8 mouse cellular contexts compared by ENCODE assay signal in the genomic region with DNA sequence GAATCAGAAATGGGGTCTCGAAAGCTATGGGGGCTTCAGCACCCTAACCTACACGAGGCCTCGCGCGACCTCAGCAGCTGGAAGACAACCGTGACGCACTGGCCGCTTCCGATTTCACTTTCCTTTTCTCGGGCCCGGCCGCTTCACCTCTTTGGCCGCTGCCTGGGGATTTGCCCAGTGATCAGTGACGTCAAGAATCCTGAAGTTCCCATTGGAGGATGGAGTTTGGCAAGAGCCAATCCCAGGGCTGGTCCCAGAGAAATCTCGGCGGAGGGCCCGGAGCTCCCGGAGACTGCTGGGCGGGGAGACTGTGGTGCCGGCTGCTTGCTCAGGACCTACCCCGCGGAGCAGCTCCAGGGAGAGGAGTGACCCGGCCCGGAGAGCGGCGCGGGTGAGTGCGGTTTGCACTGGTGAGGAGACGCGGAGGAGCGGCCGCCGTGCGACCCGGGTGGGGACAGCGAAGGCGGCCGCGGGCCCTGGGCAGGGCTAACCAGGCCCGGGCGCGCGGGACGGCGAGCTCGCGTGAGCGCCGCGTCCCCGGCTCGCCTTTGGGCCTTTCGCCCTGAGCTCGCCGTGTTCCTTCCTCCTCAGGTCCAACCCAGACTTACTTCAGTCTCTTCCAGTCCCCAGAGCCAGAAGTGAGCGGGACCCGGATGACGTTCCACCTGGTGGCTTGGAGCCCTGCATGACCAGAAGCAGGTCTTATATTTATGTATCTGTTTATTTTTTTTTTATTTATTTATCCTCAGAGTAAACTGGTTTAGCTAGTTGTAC. TPM values are rescaled to one million over a fixed set of nuclear protein-coding genes. Genes with fewer than 3 reads are reported as not detected.
A peak's percentile ranks its signal among the peaks of the same experiment; 100 is the strongest.
DNase-seq lines count a peak whose midpoint lies in the region; ATAC-seq and TF ChIP-seq lines count a peak whose summit lies in the region.

A gene (plus strand): TSS at position 261 of the 774 bp plus-strand sequence.

- peak; percentile 24 to 50; a peak in 1 of 4 replicates for TF ChIP-seq POLR2A in MEL (IDR thresholded peaks at IDR 0.05; ENCODE audit: control insufficient read depth in 1 of 2, insufficient read depth in 1 of 2, low read depth in 1 of 2, low read length in 2 of 2, poor library complexity in 1 of 2)
- peak; percentile 60; the same call in 1 of the 2 replicates for TF ChIP-seq POLR2A in cerebellum, adult 2 months (IDR thresholded peaks at IDR 0.05; ENCODE audit: borderline replicate concordance, insufficient read depth, low read length)

- H3K4me1 ChIP-seq in MEL (ENCODE audit: control insufficient read depth in 1 of 2, insufficient read depth in 2 of 2, low read length in 2 of 2): peaks cover 6 to 10% of the 10 kb centered on the region in 2 experiments; a peak in 3 of 4 replicates
- H3K4me1 ChIP-seq in cerebellum, adult 2 months (ENCODE audit: control insufficient read depth, insufficient read depth, low read length): peaks cover 7% of the 10 kb centered on the region
- H3K4me1 ChIP-seq in forebrain, postnatal 0 days (ENCODE audit: insufficient read depth): peaks cover 7% of the 10 kb centered on the region; the same call in 1 of the 2 replicates
- H3K4me1 ChIP-seq in lung, embryonic 15.5 days: peaks cover 20% of the 10 kb centered on the region

- WGBS in cerebellum, adult 2 months: under 1% methylated on average over 58 of the region's 58 CpGs
- under 1% methylated on average over 50 of the region's 58 CpGs for WGBS in forebrain, postnatal 0 days
- WGBS in lung, embryonic 15.5 days: under 1% methylated on average over 50 of the region's 58 CpGs

- H3K27ac ChIP-seq in MEL (ENCODE audit: control insufficient read depth, low read depth, low read length): no peak within 1 kb of the TSS
- peak within 1 kb of the TSS; percentile 74 for H3K27ac ChIP-seq in cerebellum, adult 2 months (ENCODE audit: insufficient read depth, low read length)
- H3K27ac ChIP-seq in forebrain, postnatal 0 days (ENCODE audit: low read depth, low read length): peak within 1 kb of the TSS; percentile 90
- H3K27ac ChIP-seq in lung, embryonic 15.5 days: peak within 1 kb of the TSS; percentile 98

- H3K4me3 ChIP-seq in MEL (ENCODE audit: control insufficient read depth in 1 of 2, insufficient read depth in 1 of 2, low read depth in 2 of 2, low read length in 2 of 2): peak within 1 kb of the TSS; percentile 87 to 90
- H3K4me3 ChIP-seq in cerebellum, adult 2 months (replicated peaks; ENCODE audit: insufficient read depth, low read depth, low read length): peak within 1 kb of the TSS; percentile 89
- peak within 1 kb of the TSS; percentile 93 for H3K4me3 ChIP-seq in forebrain, postnatal 0 days (ENCODE audit: low read depth, low read length)
- peak within 1 kb of the TSS; percentile 87 for H3K4me3 ChIP-seq in lung, embryonic 15.5 days

- peak within 1 kb of the TSS; percentile 65 for H3K9ac ChIP-seq in MEL (ENCODE audit: control insufficient read depth, low read depth, low read length, poor library complexity, severe bottlenecking)
- H3K9ac ChIP-seq in forebrain, postnatal 0 days: peak within 1 kb of the TSS; percentile 84
- peak within 1 kb of the TSS; percentile 89 for H3K9ac ChIP-seq in lung, embryonic 15.5 days

- TF ChIP-seq EP300 in MEL (IDR thresholded peaks at IDR 0.05; ENCODE audit: low read depth in 1 of 2, low read length in 2 of 2): no peak

- no peaks in the 10 kb centered on the region for H3K9me3 ChIP-seq in MEL (replicated peaks; ENCODE audit: insufficient read depth, low read length)
- H3K9me3 ChIP-seq in forebrain, postnatal 0 days (ENCODE audit: low read length): no peaks in the 10 kb centered on the region
- H3K9me3 ChIP-seq in lung, embryonic 15.5 days: no peaks in the 10 kb centered on the region

- H3K4me2 ChIP-seq in forebrain, postnatal 0 days (ENCODE audit: low read depth): peak within 1 kb of the TSS; percentile 66
- H3K4me2 ChIP-seq in lung, embryonic 15.5 days: peak within 1 kb of the TSS; percentile 79

- H3K36me3 ChIP-seq in MEL (ENCODE audit: control insufficient read depth in 1 of 2, insufficient read depth in 2 of 2, low read length in 2 of 2): peaks cover 0 to 3% of the 10 kb centered on the region in 2 experiments; a peak in 2 of 4 replicates
- H3K36me3 ChIP-seq in forebrain, postnatal 0 days (ENCODE audit: insufficient read depth): no peaks in the 10 kb centered on the region
- 0 out of 2 replicates have a peak, but pooled peaks cover 2% of the 10 kb centered on the region for H3K36me3 ChIP-seq in lung, embryonic 15.5 days

- peak; percentile 97 for DNase-seq in MEL (ENCODE audit: low read depth, low spot score)
- DNase-seq in cerebellum, adult 2 months: peak; percentile 98 to 99
- DNase-seq in forebrain, postnatal 0 days: peak; percentile 96
- peak; percentile 99 for DNase-seq in heart, postnatal 4 days
- peak; percentile 96 to 97 for DNase-seq in layer of hippocampus, adult 8-10 months (ENCODE audit: low spot score in 2 of 2)
- peak; percentile 96 for DNase-seq in ovary, adult 18-20 months (ENCODE audit: low spot score)
- peak; percentile 93 for DNase-seq in thymus, postnatal 0 days (ENCODE audit: low spot score)

- TF ChIP-seq RAD21 in MEL (IDR thresholded peaks at IDR 0.05; ENCODE audit: low read depth, low read length): no peak

- TF ChIP-seq CTCF in MEL (IDR thresholded peaks at IDR 0.05 in 2 of 3, conservative IDR thresholded peaks at IDR 0.05 in 1 of 3; ENCODE audit: control insufficient read depth in 1 of 3, insufficient read depth in 1 of 3, low read depth in 2 of 3, low read length in 3 of 3, poor library complexity in 1 of 3, severe bottlenecking in 1 of 3): no peak
- no peak for TF ChIP-seq CTCF in cerebellum, adult 2 months (IDR thresholded peaks at IDR 0.05; ENCODE audit: borderline replicate concordance, insufficient read depth, low read depth, low read length)
- no peak for TF ChIP-seq CTCF in forebrain, postnatal 0 days (IDR thresholded peaks at IDR 0.05; ENCODE audit: low read depth)

- ATAC-seq in forebrain, postnatal 0 days: peak; percentile 99
- ATAC-seq in lung, embryonic 15.5 days (ENCODE audit: borderline replicate concordance, extremely low read depth, low FRiP score, low TSS enrichment): peak; percentile 98

- peaks cover 2 to 9% of the 10 kb centered on the region in 2 experiments for H3K27me3 ChIP-seq in MEL (ENCODE audit: control insufficient read depth in 1 of 2, insufficient read depth in 2 of 2, low read length in 2 of 2)
- no peaks in the 10 kb centered on the region for H3K27me3 ChIP-seq in cerebellum, adult 2 months (ENCODE audit: control insufficient read depth, insufficient read depth, low read length)
- no peaks in the 10 kb centered on the region for H3K27me3 ChIP-seq in forebrain, postnatal 0 days (ENCODE audit: insufficient read depth, low read length)
- no peaks in the 10 kb centered on the region for H3K27me3 ChIP-seq in lung, embryonic 15.5 days

- H3K79me2 ChIP-seq in MEL (ENCODE audit: control insufficient read depth, insufficient read depth, low read length, poor library complexity): no peaks in the 10 kb centered on the region

TF ChIP-seq in MEL, 35 proteins besides CTCF, POLR2A, EP300 and RAD21 (continues in another document):
- TF ChIP-seq POLR2AphosphoS2 (IDR thresholded peaks at IDR 0.05; ENCODE audit: low read length) (no peak), NELFE (IDR thresholded peaks at IDR 0.05; ENCODE audit: low read depth, low read length) (no peak; the same call in none of the 2 replicates), CHD2 (IDR thresholded peaks at IDR 0.05; ENCODE audit: low read length) (peak; percentile 94), USF1 (IDR thresholded peaks at IDR 0.05; ENCODE audit: low read depth, low read length) (no peak), RCOR1 (IDR thresholded peaks at IDR 0.05; ENCODE audit: low read depth, low read length) (peak; percentile 72), TAL1 (IDR thresholded peaks at IDR 0.05; ENCODE audit: low read length) (no peak), ETS1 (IDR thresholded peaks at IDR 0.05; ENCODE audit: low read depth, low read length) (peak; percentile 93), MXI1 (IDR thresholded peaks at IDR 0.05; ENCODE audit: low read depth, low read length) (peak; percentile 28; the same call in 1 of the 2 replicates), MEF2A (IDR thresholded peaks at IDR 0.05; ENCODE audit: extremely low read depth, insufficient replicate concordance, low read depth, low read length, poor library complexity, severe bottlenecking) (no peak), MAZ (IDR thresholded peaks at IDR 0.05; ENCODE audit: low read depth, low read length) (0 out of 2 replicates have a peak, but pooled peaks have one; percentile 23), TBP (IDR thresholded peaks at IDR 0.05; ENCODE audit: low read depth, low read length) (no peak), ZNF384 (IDR thresholded peaks at IDR 0.05; ENCODE audit: low read depth, low read length) (no peak), ZC3H11A (IDR thresholded peaks at IDR 0.05; ENCODE audit: low read depth, low read length) (no peak), ELF1 (IDR thresholded peaks at IDR 0.05; ENCODE audit: low read depth, low read length) (0 out of 2 replicates have a peak, but pooled peaks have one; percentile 34), E2F4 (IDR thresholded peaks at IDR 0.05; ENCODE audit: borderline replicate concordance, low read depth, low read length) (no peak), SIN3A (IDR thresholded peaks at IDR 0.05; ENCODE audit: low read length) (peak; percentile 49; the same call in 1 of the 2 replicates), UBTF (IDR thresholded peaks at IDR 0.05; ENCODE audit: borderline replicate concordance, insufficient read depth, low read depth, low read length) (peak; percentile 88; the same call in 1 of the 2 replicates), ZKSCAN1 (IDR thresholded peaks at IDR 0.05; ENCODE audit: low read depth, low read length) (no peak), MYC (IDR thresholded peaks at IDR 0.05; ENCODE audit: low read depth, low read length) (no peak), BHLHE40 (IDR thresholded peaks at IDR 0.05; ENCODE audit: borderline replicate concordance, low read depth, low read length) (peak; percentile 40; the same call in 1 of the 2 replicates), HCFC1 (IDR thresholded peaks at IDR 0.05; ENCODE audit: low read depth, low read length) (peak; percentile 76)

RNA-seq across cellular contexts. Expression of the gene that starts here (rescaled TPM):
- total RNA-seq in MEL (2012; rRNA removed): 4.9 and 5.6 TPM in 2 replicates
- 10 to 100 TPM in 1 of 2 experiments, not detected in 1; 12.4 TPM for polyA plus RNA-seq in MEL (2012; ENCODE audit: insufficient read depth in 1 of 2, insufficient read length in 2 of 2, low read depth in 1 of 2, low replicate concordance in 2 of 2, missing spikeins in 1 of 2)
- 29.4 and 29.9 TPM in 2 replicates for polyA plus RNA-seq in cerebellum, adult 2 months (2012; rRNA removed)
- 19.3 and 30.6 TPM in 2 replicates for total RNA-seq in forebrain, postnatal 0 days (2014; rRNA removed)
- 21.3 and 36.6 TPM in 2 replicates for polyA plus RNA-seq in forebrain, postnatal 0 days (2015; fragmentation: Nextera tagmentation; extraction: Ambion mirVana)
- total RNA-seq in heart, postnatal 4 days (2021): 10 to 100 TPM; 24.5 to 28.4 TPM
- 10 to 100 TPM; 22.1 to 26.5 (median 23.2) TPM for total RNA-seq in layer of hippocampus, adult 8-10 months (2022)
- 39.2 and 43.6 TPM in 2 replicates for polyA plus RNA-seq in lung, embryonic 15.5 days (2015; fragmentation: Nextera tagmentation; extraction: Ambion mirVana)
- 17.9 and 19.9 TPM in 2 replicates for polyA plus RNA-seq in thymus, postnatal 0 days (2015; fragmentation: Nextera tagmentation; extraction: Ambion mirVana)
